Mouse (Mus musculus): ENCODE measurements at regions not wholly inside any gene's neighbourhood (a gene's known extent, or its start where the extent isn't known, plus 50 kb on each side); places are given as distances from the start of the nearest gene placed in this dataset.

DNA sequence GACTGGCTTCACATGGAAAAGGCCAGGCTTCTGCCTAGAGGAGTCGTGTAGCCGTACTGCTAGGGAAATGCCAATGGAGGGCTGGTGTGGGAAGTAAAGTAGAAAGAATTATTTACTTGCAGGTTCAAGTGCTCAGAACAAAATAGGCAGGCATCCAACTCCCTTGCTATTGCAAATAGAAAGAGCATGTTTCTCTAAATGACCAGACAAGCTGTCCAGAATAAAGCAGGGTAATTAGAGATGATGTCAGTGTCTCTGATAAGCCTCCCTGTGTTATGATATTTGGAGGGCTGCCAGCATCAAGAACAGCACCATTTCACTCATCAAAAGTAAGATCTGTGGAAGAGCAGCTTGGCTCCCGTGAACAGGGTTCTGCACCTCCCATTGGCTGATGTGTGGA is 192.4 kb downstream of the Usp46 start:
- TF ChIP-seq CTCF (IDR thresholded peaks at IDR 0.05; ENCODE audit: extremely low read depth, insufficient read length, insufficient replicate concordance, low read depth, low read length) = no peak
- no peak for TF ChIP-seq POLR2A (IDR thresholded peaks at IDR 0.05; ENCODE audit: low read depth, low read length)

All from small intestine, adult 2 months (tissue).